Mouse (Mus musculus) C2C12 (cell line): ENCODE results near the gene Hyal2. TPM values are rescaled to one million over a fixed set of nuclear protein-coding genes. Genes with fewer than 3 reads are reported as not detected.

Experiments used
- H3K27me3 ChIP-seq: one replicate; pipeline ENCODE4 v1.6.1; 2011; ENCODE audit not compliant: control insufficient read depth, insufficient read depth, insufficient read length
- H3K36me3 ChIP-seq: one replicate; pipeline ENCODE4 v1.6.1; 2011; ENCODE audit not compliant: control insufficient read depth, insufficient read depth
- H3K4me3 ChIP-seq: one replicate; pipeline ENCODE4 v1.5.1; 2011; ENCODE audit warnings: mild to moderate bottlenecking, control low read depth; ENCODE audit not compliant: poor library complexity, insufficient read depth, severe bottlenecking
- H3K79me2 ChIP-seq: one replicate; pipeline ENCODE4 v1.6.1; 2011; ENCODE audit not compliant: control insufficient read depth, insufficient read depth
- H3K79me3 ChIP-seq: one replicate; pipeline ENCODE4 v1.6.1; 2011; ENCODE audit warnings: low read depth, control low read depth
- H3ac ChIP-seq: one replicate; pipeline ENCODE3; 2011; ENCODE audit warnings: low read depth; ENCODE audit not compliant: control insufficient read depth, insufficient read length
- CEBPB ChIP-seq: IDR thresholded peaks from one replicate; pipeline ENCODE4 v1.6.1; 2011; ENCODE audit warnings: low read depth, mild to moderate bottlenecking, control low read depth, moderate library complexity
- CTCF ChIP-seq: IDR thresholded peaks from one replicate; pipeline ENCODE4 v1.5.1; 2011; ENCODE audit not compliant: control insufficient read depth, insufficient read depth, insufficient read length
- FOSL1 ChIP-seq: IDR thresholded peaks from one replicate; pipeline ENCODE4 v1.8.0; 2011; ENCODE audit warnings: mild to moderate bottlenecking, low read length; ENCODE audit not compliant: poor library complexity, insufficient read depth, severe bottlenecking
- MAX ChIP-seq: IDR thresholded peaks from one replicate; pipeline ENCODE4 v1.6.1; 2011; ENCODE audit warnings: mild to moderate bottlenecking, control low read depth
- MYOD1 ChIP-seq: IDR thresholded peaks from one replicate; pipeline ENCODE4 v1.6.1; 2011; ENCODE audit warnings: low read depth; ENCODE audit not compliant: control insufficient read depth, insufficient read length
- MYOG ChIP-seq: IDR thresholded peaks from one replicate; pipeline ENCODE4 v1.6.1; 2011; ENCODE audit not compliant: control insufficient read depth, insufficient read length; ENCODE audit errors: extremely low read depth
- USF1 ChIP-seq: IDR thresholded peaks from one replicate; pipeline ENCODE4 v1.6.1; 2011; ENCODE audit warnings: low read depth, mild to moderate bottlenecking, control low read depth, moderate library complexity
- polyA plus RNA-seq: library from polyadenylated mRNA; unstranded; fragments of >200 nt; fragmentation: generic; extraction: Trizol; gene quantifications from one replicate; pipeline ENCODE4 v1.2.1, GENCODE M21; 2012; ENCODE audit warnings: missing spikeins

Hyal2 gene
- polyA plus RNA-seq, 1 experiment, result 59.7 TPM

DNA sequence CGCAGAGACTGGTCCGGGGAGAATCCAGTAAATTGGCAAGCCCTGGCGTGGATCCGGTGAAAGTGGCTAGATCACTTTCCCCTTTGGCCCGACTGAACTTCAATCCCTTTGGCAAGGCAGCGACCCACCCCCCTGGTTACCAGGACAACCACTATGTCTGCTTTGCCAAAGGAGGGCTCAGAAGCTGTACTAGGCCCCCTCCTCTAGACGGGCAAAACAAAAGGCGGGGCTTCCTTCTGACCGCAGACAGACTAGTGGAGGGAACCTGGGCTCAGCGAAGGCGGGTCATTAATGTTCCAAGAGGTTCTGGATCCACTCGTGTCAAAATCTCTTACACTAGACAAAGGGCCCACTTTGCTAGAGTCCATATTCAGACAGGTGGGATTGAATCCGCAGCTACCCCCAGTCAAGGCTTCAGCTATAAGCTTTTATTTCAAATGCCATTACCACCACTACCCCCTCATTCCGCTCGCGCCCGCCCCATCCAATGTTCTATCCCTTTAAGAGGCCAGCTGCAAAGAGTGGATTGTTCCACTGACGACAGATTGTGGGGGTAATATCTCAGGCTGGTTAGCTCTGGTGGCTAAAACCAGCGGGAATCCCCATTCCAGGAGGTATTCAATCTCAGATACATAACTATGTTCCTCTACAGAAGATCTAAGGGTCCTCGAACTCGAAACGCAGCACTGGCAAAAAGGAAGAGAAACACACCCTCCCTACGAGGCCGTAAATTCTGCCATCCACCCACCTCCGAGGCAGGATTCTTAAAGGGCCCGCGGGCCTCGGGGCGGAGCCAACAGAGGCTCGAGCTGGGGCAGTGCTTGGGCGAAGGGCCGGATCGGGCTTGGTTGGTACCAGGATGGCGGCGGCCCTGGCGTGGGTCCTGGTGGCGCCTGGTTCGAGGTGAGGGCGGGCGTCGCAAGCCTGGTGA lies 851 bp downstream of the Hyal2 start:
- Histone ChIP-seq H3ac (peak overlapping the region; percentile 78), H3K4me3 (peak overlapping the region; percentile 66), H3K79me2 (peaks cover 26% of the 10 kb centered on the region), H3K36me3 (peaks cover 16% of the 10 kb centered on the region), H3K79me3 (peaks cover 12% of the 10 kb centered on the region), H3K27me3 (no peaks in the 10 kb centered on the region)
- TF ChIP-seq CTCF (no peak), MYOD1 (no peak), CEBPB (no peak), USF1 (no peak), FOSL1 (no peak), MYOG (no peak), MAX (no peak)

DNA sequence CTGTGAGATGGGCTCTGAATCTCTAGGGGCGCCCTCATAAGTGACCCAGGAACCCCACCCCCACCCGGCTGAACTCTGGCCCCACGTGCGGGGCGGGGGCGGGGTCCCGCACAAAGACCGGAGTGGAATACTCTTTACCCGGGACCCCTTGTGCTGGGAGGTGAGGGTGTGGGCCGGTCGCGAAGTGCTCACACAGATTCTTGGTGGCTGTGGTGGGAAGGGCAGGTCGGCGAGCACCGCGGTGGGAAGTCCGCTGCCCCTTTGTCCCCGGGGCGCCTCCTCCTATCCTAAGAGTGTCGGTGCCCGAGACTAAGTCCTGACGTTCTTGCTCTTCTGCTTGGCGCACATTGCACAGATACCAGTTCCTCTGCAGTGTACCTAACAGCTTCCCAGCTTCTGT lies 1.5 kb downstream of the Hyal2 start:
- Histone ChIP-seq H3K4me3 (peak overlapping the region; percentile 66), H3ac (peak overlapping the region; percentile 78), H3K36me3 (peaks cover 16% of the 10 kb centered on the region), H3K27me3 (no peaks in the 10 kb centered on the region), H3K79me2 (peaks cover 26% of the 10 kb centered on the region), H3K79me3 (peaks cover 12% of the 10 kb centered on the region)
- no peak for TF ChIP-seq MYOG
- no peak for TF ChIP-seq CEBPB
- no peak for TF ChIP-seq USF1
- peak; percentile 3 for TF ChIP-seq MAX

DNA sequence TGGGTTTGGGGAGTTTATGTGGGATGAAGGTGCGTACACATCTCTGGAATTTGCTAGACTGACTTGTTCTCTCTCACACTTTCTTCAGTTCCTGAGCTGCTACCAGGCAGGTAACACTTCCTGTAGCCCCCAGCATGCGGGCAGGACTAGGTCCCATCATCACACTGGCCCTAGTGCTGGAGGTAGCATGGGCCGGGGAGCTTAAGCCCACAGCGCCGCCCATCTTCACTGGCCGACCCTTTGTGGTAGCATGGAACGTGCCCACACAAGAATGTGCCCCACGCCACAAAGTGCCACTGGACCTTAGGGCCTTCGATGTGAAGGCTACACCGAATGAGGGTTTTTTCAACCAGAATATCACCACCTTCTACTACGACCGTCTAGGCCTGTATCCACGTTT lies 2.3 kb downstream of the Hyal2 start:
- H3ac ChIP-seq, result peak overlapping the region; percentile 51
- no peaks in the 10 kb centered on the region for H3K27me3 ChIP-seq
- H3K36me3 ChIP-seq, result peaks cover 10% of the 10 kb centered on the region
- peak overlapping the region; percentile 66 for H3K4me3 ChIP-seq
- H3K79me3 ChIP-seq, result peaks cover 12% of the 10 kb centered on the region
- TF ChIP-seq CEBPB (no peak), MAX (no peak), CTCF (no peak), FOSL1 (no peak), MYOD1 (no peak), MYOG (no peak), USF1 (no peak)
- peaks cover 26% of the 10 kb centered on the region for H3K79me2 ChIP-seq

DNA sequence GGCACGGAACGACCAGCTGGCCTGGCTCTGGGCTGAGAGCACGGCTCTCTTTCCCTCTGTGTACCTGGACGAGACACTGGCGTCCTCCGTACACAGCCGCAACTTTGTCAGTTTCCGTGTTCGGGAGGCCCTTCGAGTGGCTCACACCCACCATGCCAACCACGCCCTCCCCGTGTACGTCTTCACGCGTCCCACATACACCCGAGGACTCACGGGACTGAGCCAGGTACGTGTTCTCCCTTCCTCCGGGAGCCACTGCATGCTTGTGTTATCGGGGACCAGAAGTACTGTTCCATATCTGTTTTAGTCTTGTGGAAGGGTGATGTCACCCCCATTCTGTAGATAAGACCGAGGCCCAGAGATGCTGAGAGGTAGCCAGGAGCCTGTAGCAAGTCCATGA lies 3.1 kb downstream of the Hyal2 start:
- no peak overlapping the region for H3ac ChIP-seq
- peaks cover 12% of the 10 kb centered on the region for H3K79me3 ChIP-seq
- TF ChIP-seq FOSL1 (no peak), MYOG (no peak), USF1 (no peak), CTCF (no peak), MAX (no peak), CEBPB (no peak), MYOD1 (no peak)
- H3K4me3 ChIP-seq, result no peak overlapping the region
- peaks cover 10% of the 10 kb centered on the region for H3K36me3 ChIP-seq
- no peaks in the 10 kb centered on the region for H3K27me3 ChIP-seq
- H3K79me2 ChIP-seq, result peaks cover 26% of the 10 kb centered on the region

DNA sequence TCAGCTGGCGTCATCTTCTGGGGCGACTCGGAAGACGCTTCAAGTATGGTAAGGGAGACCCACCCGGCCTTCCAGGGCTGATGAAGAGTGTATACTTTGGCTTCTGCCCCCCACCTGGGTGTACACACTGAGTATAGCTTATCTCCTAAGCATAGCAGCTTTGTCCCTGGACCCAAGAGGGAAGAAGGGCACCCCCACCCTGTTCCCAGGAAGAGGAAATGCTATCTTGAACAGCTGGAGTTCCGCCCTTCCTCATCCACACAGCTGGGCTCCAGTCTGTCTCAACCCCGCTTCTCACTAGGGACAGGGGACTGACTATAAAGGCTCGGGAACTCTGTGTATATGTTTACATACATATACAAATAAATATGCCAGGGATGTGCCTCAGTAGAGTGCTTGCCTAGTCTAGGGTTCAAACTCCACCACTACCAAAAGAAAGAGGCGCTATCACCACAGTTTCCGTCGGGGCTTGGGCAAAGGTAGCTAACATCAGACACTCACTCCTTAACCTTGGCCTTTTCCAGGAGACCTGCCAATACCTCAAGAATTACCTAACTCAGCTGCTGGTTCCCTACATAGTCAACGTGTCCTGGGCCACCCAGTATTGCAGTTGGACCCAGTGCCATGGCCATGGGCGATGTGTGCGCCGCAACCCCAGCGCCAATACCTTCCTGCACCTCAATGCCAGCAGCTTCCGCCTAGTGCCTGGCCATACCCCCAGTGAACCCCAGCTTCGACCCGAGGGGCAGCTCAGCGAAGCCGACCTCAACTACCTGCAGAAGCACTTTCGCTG lies 4.0 kb downstream of the Hyal2 start:
- no peaks in the 10 kb centered on the region for H3K27me3 ChIP-seq
- no peak overlapping the region for H3ac ChIP-seq
- H3K79me3 ChIP-seq, result peaks cover 12% of the 10 kb centered on the region
- H3K4me3 ChIP-seq, result no peak overlapping the region
- TF ChIP-seq CEBPB, result no peak
- TF ChIP-seq MYOD1, result no peak
- TF ChIP-seq USF1, result no peak
- TF ChIP-seq MAX, result no peak
- TF ChIP-seq CTCF, result no peak
- TF ChIP-seq FOSL1, result no peak
- TF ChIP-seq MYOG, result no peak
- H3K79me2 ChIP-seq, result peaks cover 26% of the 10 kb centered on the region
- H3K36me3 ChIP-seq, result peaks cover 10% of the 10 kb centered on the region
